In the genomic region with DNA sequence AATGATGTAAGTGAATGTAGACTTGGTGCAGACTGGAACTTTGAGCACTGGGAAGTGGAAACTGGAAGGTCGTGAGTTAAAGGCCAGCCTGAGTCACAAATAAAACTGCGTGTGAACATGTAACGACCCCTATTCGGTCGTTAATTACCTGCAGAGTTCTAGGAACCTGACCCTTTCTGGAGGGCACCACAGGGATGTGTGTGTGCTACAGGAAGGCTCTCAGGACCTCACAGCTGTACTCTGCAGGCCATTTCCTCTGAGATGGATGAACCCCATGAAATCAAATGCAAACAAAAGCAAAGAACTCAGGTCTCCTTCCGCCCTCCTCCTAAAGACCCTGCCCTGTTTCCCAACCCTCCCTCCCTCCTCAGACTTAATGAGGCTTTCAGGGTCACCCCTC, we compare ENCODE assay signal across 16 mouse cellular contexts.
DNase-seq lines count a peak whose midpoint lies in the region; ATAC-seq and TF ChIP-seq lines count a peak whose summit lies in the region.
"Had no signal": no experiment of that assay in that cellular context is flagged by ENCODE, and none has a peak within 500 bp of the region (broad histone marks: within the 10 kb centered on the region; RNA-seq: fewer than 3 reads in every experiment).

No protein-coding gene starts in this region.

- TF ChIP-seq CTCF in lung, embryonic 14.5 days (IDR thresholded peaks at IDR 0.05; ENCODE audit: low read depth) = no peak
- TF ChIP-seq CTCF in lung, adult 2 months (IDR thresholded peaks at IDR 0.05; ENCODE audit: insufficient read depth, low read length) = no peak

- no peak overlapping the region for H3K4me2 ChIP-seq in lung, embryonic 14.5 days
- H3K4me2 ChIP-seq in embryonic facial prominence, embryonic 11.5 days (ENCODE audit: low read depth, low read length) = no peak overlapping the region
- H3K4me2 ChIP-seq in limb, embryonic 13.5 days (replicated peaks) = no peak overlapping the region
- H3K4me2 ChIP-seq: heart, embryonic 11.5 days; hindbrain, embryonic 15.5 days; liver, embryonic 12.5 days; midbrain, embryonic 12.5 days had no signal

- H3K4me1 ChIP-seq in lung, embryonic 14.5 days (ENCODE audit: insufficient read depth) = peaks cover 22% of the 10 kb centered on the region
- peaks cover 8% of the 10 kb centered on the region; the same call in 1 of the 2 replicates for H3K4me1 ChIP-seq in lung, adult 2 months (ENCODE audit: control insufficient read depth, insufficient read depth, low read length)
- H3K4me1 ChIP-seq in embryonic facial prominence, embryonic 11.5 days (ENCODE audit: control insufficient read depth, insufficient read depth, low read length) = peaks cover 26% of the 10 kb centered on the region
- peaks cover 89% of the 10 kb centered on the region for H3K4me1 ChIP-seq in limb, embryonic 13.5 days
- H3K4me1 ChIP-seq: liver, embryonic 12.5 days had no signal

- no peak for ATAC-seq in lung, embryonic 14.5 days (ENCODE audit: insufficient read depth)
- no peak for ATAC-seq in embryonic facial prominence, embryonic 11.5 days (replicated peaks; ENCODE audit: insufficient number of reproducible peaks, low FRiP score, low TSS enrichment, low read depth)
- ATAC-seq in limb, embryonic 13.5 days (ENCODE audit: low FRiP score, low read depth) = no peak
- ATAC-seq: intestine, embryonic 16.5 days; liver, embryonic 12.5 days had no signal

- no peaks in the 10 kb centered on the region for H3K27me3 ChIP-seq in lung, embryonic 14.5 days (ENCODE audit: insufficient read depth, low read length)
- no peaks in the 10 kb centered on the region for H3K27me3 ChIP-seq in embryonic facial prominence, embryonic 11.5 days (ENCODE audit: control insufficient read depth, insufficient read depth, low read length)
- H3K27me3 ChIP-seq in limb, embryonic 13.5 days = no peaks in the 10 kb centered on the region
- H3K27me3 ChIP-seq: hindbrain, embryonic 15.5 days; liver, embryonic 12.5 days; midbrain, embryonic 12.5 days had no signal

- no peak for DNase-seq in lung, embryonic 14.5 days
- no peak for DNase-seq in lung, adult 2 months
- DNase-seq in R1 (ENCODE audit: low read depth, low spot score) = peak; percentile 90
- no peak for DNase-seq in embryonic facial prominence, embryonic 11.5 days (ENCODE audit: low spot score)
- no peak for DNase-seq in thymus, adult 18-20 months
- no peak for DNase-seq in left cerebral cortex, adult 18-20 months (ENCODE audit: low spot score in 2 of 2)
- DNase-seq: adrenal gland, adult 2 months; kidney, postnatal 10 days; retina, postnatal 1 day had no signal

- WGBS in lung, embryonic 14.5 days = 49% methylated on average over 6 of the region's 6 CpGs
- WGBS in lung, adult 2 months = 67% methylated on average over 6 of the region's 6 CpGs
- WGBS in embryonic facial prominence, embryonic 11.5 days = 23% methylated on average over 6 of the region's 6 CpGs
- WGBS in limb, embryonic 13.5 days = 26% methylated on average over 6 of the region's 6 CpGs

- H3K9me3 ChIP-seq in lung, embryonic 14.5 days (ENCODE audit: low read depth, low read length) = no peaks in the 10 kb centered on the region
- no peaks in the 10 kb centered on the region for H3K9me3 ChIP-seq in embryonic facial prominence, embryonic 11.5 days (replicated peaks; ENCODE audit: control insufficient read depth, low read length)
- H3K9me3 ChIP-seq in limb, embryonic 13.5 days = no peaks in the 10 kb centered on the region
- H3K9me3 ChIP-seq: hindbrain, embryonic 15.5 days; liver, embryonic 12.5 days; midbrain, embryonic 12.5 days had no signal

- peak overlapping the region; percentile 70; the same call in 1 of the 2 replicates for H3K27ac ChIP-seq in lung, embryonic 14.5 days (ENCODE audit: low read depth)
- H3K27ac ChIP-seq in embryonic facial prominence, embryonic 11.5 days (replicated peaks; ENCODE audit: low read depth, low read length) = peak overlapping the region; percentile 42; the same call in 1 of the 2 replicates
- peak overlapping the region; percentile 39; the same call in 1 of the 2 replicates for H3K27ac ChIP-seq in limb, embryonic 13.5 days
- H3K27ac ChIP-seq: hindbrain, embryonic 15.5 days; liver, embryonic 12.5 days; macrophage; midbrain, embryonic 12.5 days had no signal

- TF ChIP-seq POLR2A in lung, adult 2 months (IDR thresholded peaks at IDR 0.05; ENCODE audit: borderline replicate concordance, extremely low read depth, low read depth, low read length) = no peak

- H3K4me3 ChIP-seq in lung, embryonic 14.5 days (ENCODE audit: low read depth, low read length) = no peak overlapping the region
- H3K4me3 ChIP-seq in lung, adult 2 months (replicated peaks; ENCODE audit: extremely low read depth, low read depth, low read length) = no peak overlapping the region
- no peak overlapping the region for H3K4me3 ChIP-seq in embryonic facial prominence, embryonic 11.5 days (ENCODE audit: low read depth, low read length)
- H3K4me3 ChIP-seq in limb, embryonic 13.5 days = no peak overlapping the region
- H3K4me3 ChIP-seq: hindbrain, embryonic 15.5 days; liver, embryonic 12.5 days; midbrain, embryonic 12.5 days had no signal

- no peak overlapping the region for H3K9ac ChIP-seq in lung, embryonic 14.5 days
- H3K9ac ChIP-seq in embryonic facial prominence, embryonic 11.5 days (replicated peaks; ENCODE audit: low read length) = no peak overlapping the region
- no peak overlapping the region for H3K9ac ChIP-seq in limb, embryonic 13.5 days
- H3K9ac ChIP-seq: hindbrain, embryonic 15.5 days; liver, embryonic 12.5 days; midbrain, embryonic 12.5 days had no signal

- H3K36me3 ChIP-seq in lung, embryonic 14.5 days (ENCODE audit: insufficient read depth) = no peaks in the 10 kb centered on the region
- H3K36me3 ChIP-seq in embryonic facial prominence, embryonic 11.5 days (replicated peaks; ENCODE audit: control insufficient read depth, insufficient read depth, low read depth, low read length) = no peaks in the 10 kb centered on the region
- H3K36me3 ChIP-seq in limb, embryonic 13.5 days = no peaks in the 10 kb centered on the region
- H3K36me3 ChIP-seq: hindbrain, embryonic 15.5 days; liver, embryonic 12.5 days; midbrain, embryonic 12.5 days had no signal
